Mouse (Mus musculus) heart, embryonic 14.5 days (tissue): ENCODE measurements around the gene Trmt10c. TPM values are rescaled to one million over a fixed set of nuclear protein-coding genes. Genes with fewer than 3 reads are reported as not detected.
"Not testable (repeated sequence)": the region's sequence is repeated elsewhere in the genome, so short reads cannot be mapped to it uniquely, and the experiment has no call there.

ENCODE experiments used
- ATAC-seq: fragments of 200-750 bp; cut with Nextera tagmentation; 2 replicates; pipeline ENCODE4 v1.8.0; 2017; ENCODE audit warnings: low read depth, moderate TSS enrichment; ENCODE audit not compliant: insufficient number of reproducible peaks, insufficient read depth, low FRiP score
- H3K27ac ChIP-seq, 2 experiments: fragments of 200-500 bp in 1 of 2; fragments of 300-500 bp in 1 of 2; sonication (generic) in 1 of 2; replicated peaks in 1 of 2; 2 replicates each; pipeline ENCODE4 v1.5.1; 2012 to 2014; ENCODE audit warnings: low read depth in 2 of 2, low read length in 2 of 2, control low read depth in 1 of 2, mild to moderate bottlenecking in 1 of 2, mixed read lengths in 1 of 2; ENCODE audit not compliant: control insufficient read depth in 1 of 2, insufficient read depth in 1 of 2
- H3K27me3 ChIP-seq: fragments of 300-500 bp; sonication (generic); 2 replicates; pipeline ENCODE4 v1.6.1; 2014; ENCODE audit warnings: mild to moderate bottlenecking, low read length, control low read depth; ENCODE audit not compliant: control insufficient read depth, insufficient read depth
- H3K36me3 ChIP-seq: fragments of 300-500 bp; sonication (generic); 2 replicates; pipeline ENCODE4 v1.6.1; 2014; ENCODE audit warnings: mild to moderate bottlenecking, control low read depth, low read length, mixed read lengths; ENCODE audit not compliant: control insufficient read depth, insufficient read depth
- H3K4me1 ChIP-seq, 2 experiments: fragments of 200-500 bp in 1 of 2; fragments of 300-500 bp in 1 of 2; sonication (generic) in 1 of 2; 2 replicates each; pipeline ENCODE4 v1.6.1; 2012 to 2014; ENCODE audit warnings: low read length in 2 of 2, control low read depth in 1 of 2, mixed read lengths in 1 of 2; ENCODE audit not compliant: control insufficient read depth in 2 of 2, insufficient read depth in 2 of 2
- H3K4me2 ChIP-seq: fragments of 300-500 bp; sonication (generic); 2 replicates; pipeline ENCODE4 v1.6.1; 2014; ENCODE audit warnings: mild to moderate bottlenecking, low read length
- H3K4me3 ChIP-seq, 2 experiments: fragments of 200-500 bp in 1 of 2; fragments of 300-500 bp in 1 of 2; sonication (generic) in 1 of 2; 2 replicates each; pipeline ENCODE4 v1.5.1; 2012 to 2014; ENCODE audit warnings: low read length in 2 of 2, mild to moderate bottlenecking in 2 of 2, control low read depth in 1 of 2, low read depth in 1 of 2, moderate library complexity in 1 of 2; ENCODE audit not compliant: control insufficient read depth in 1 of 2, insufficient read depth in 1 of 2
- H3K9ac ChIP-seq: fragments of 300-500 bp; sonication (generic); 2 replicates; pipeline ENCODE4 v1.6.1; 2014; ENCODE audit warnings: mild to moderate bottlenecking, low read length
- H3K9me3 ChIP-seq: fragments of 300-500 bp; sonication (generic); 2 replicates; pipeline ENCODE4 v1.6.1; 2016; ENCODE audit warnings: low read length, control low read depth; ENCODE audit not compliant: control insufficient read depth
- WGBS: fragments of 180-500 bp; shearing (Covaris S2); extraction: QIAGEN DNeasy Blood & Tissue Kit; methylation state at CpG from one replicate; pipeline ENCODE4 v1.1.7; 2014; 5-methylcytosine and 5-hydroxymethylcytosine counted together
- polyA plus RNA-seq: library from polyadenylated mRNA; unstranded; fragments of >200 nt; fragmentation: Nextera tagmentation; extraction: Ambion mirVana; gene quantifications from 2 replicates; pipeline ENCODE4 v1.2.1, GENCODE M21; 2014

The Trmt10c gene
- polyA plus RNA-seq, 1 experiment from 2014 or later: 21.1 TPM

GRCm38 (mm10) chr16:56062981-56063380 lies 25.4 kb upstream of the Trmt10c start:
- no peak overlapping the region for H3K4me2 ChIP-seq
- H3K27me3 ChIP-seq: no peaks in the 10 kb centered on the region
- 73% methylated on average over 11 of the region's 11 CpGs for WGBS
- no peak overlapping the region for H3K9ac ChIP-seq
- ATAC-seq: no peak
- no peaks in the 10 kb centered on the region for H3K36me3 ChIP-seq
- H3K27ac ChIP-seq: no peak overlapping the region
- H3K4me1 ChIP-seq: no peaks in the 10 kb centered on the region
- no peaks in the 10 kb centered on the region for H3K9me3 ChIP-seq
- no peak overlapping the region for H3K4me3 ChIP-seq

- no peak overlapping the region for H3K4me3 ChIP-seq
- H3K4me2 ChIP-seq: no peak overlapping the region
- H3K27me3 ChIP-seq: no peaks in the 10 kb centered on the region
- no peaks in the 10 kb centered on the region for H3K36me3 ChIP-seq
- no peaks in the 10 kb centered on the region for H3K4me1 ChIP-seq
- H3K9ac ChIP-seq: no peak overlapping the region
- 67% methylated on average over 7 of the region's 7 CpGs for WGBS
- H3K27ac ChIP-seq: no peak overlapping the region
- ATAC-seq: no peak
- H3K9me3 ChIP-seq: no peaks in the 10 kb centered on the region
Observed at GRCm38 (mm10) chr16:56061995-56062594, 24.5 kb upstream of the Trmt10c start.

- WGBS: 76% methylated on average over 10 of the region's 10 CpGs
- H3K9ac ChIP-seq: no peak overlapping the region
- H3K4me2 ChIP-seq: no peak overlapping the region
- no peak overlapping the region for H3K27ac ChIP-seq
- H3K4me3 ChIP-seq: no peak overlapping the region
- no peaks in the 10 kb centered on the region for H3K27me3 ChIP-seq
- no peak for ATAC-seq
- no peaks in the 10 kb centered on the region for H3K4me1 ChIP-seq
- no peaks in the 10 kb centered on the region for H3K9me3 ChIP-seq
- H3K36me3 ChIP-seq: no peaks in the 10 kb centered on the region
Observed at GRCm38 (mm10) chr16:56058151-56058550, 20.5 kb upstream of the Trmt10c start.

GRCm38 (mm10) chr16:56056944-56057590 lies 19.4 kb upstream of the Trmt10c start:
- Histone ChIP-seq H3K4me3 (no peak overlapping the region), H3K27ac (no peak overlapping the region), H3K4me2 (no peak overlapping the region), H3K4me1 (no peaks in the 10 kb centered on the region), H3K9me3 (no peaks in the 10 kb centered on the region), H3K27me3 (no peaks in the 10 kb centered on the region), H3K36me3 (no peaks in the 10 kb centered on the region), H3K9ac (no peak overlapping the region)
- WGBS: 72% methylated on average over 7 of the region's 7 CpGs
- no peak for ATAC-seq

GRCm38 (mm10) chr16:56055911-56056310 lies 18.3 kb upstream of the Trmt10c start:
- no peak overlapping the region for H3K4me2 ChIP-seq
- H3K4me3 ChIP-seq: no peak overlapping the region
- no peaks in the 10 kb centered on the region for H3K27me3 ChIP-seq
- no peak for ATAC-seq
- no peak overlapping the region for H3K27ac ChIP-seq
- H3K4me1 ChIP-seq: no peaks in the 10 kb centered on the region
- H3K9me3 ChIP-seq: no peaks in the 10 kb centered on the region
- WGBS: 74% methylated on average over 3 of the region's 3 CpGs
- H3K9ac ChIP-seq: no peak overlapping the region
- no peaks in the 10 kb centered on the region for H3K36me3 ChIP-seq

GRCm38 (mm10) chr16:56048038-56048437 lies 10.4 kb upstream of the Trmt10c start, which contains the start of gene Senp7:
TSS of gene Senp7 (plus strand) at chr16:56048338.
- H3K4me1 ChIP-seq, H3K36me3 ChIP-seq, H3K9me3 ChIP-seq, H3K27me3 ChIP-seq, H3K4me3 ChIP-seq, H3K9ac ChIP-seq, ATAC-seq, H3K4me2 ChIP-seq, H3K27ac ChIP-seq: not testable (repeated sequence)
- no CpG with 5 or more reads among the region's 4 CpGs for WGBS

- WGBS: 28% methylated on average over 8 of the region's 8 CpGs
- Histone ChIP-seq H3K27me3 (no peaks in the 10 kb centered on the region), H3K36me3 (peaks cover 21% of the 10 kb centered on the region), H3K9ac (peak overlapping the region; percentile 86), H3K4me2 (peak overlapping the region; percentile 82), H3K4me3 (peak overlapping the region; percentile 71 to 89), H3K4me1 (peaks cover 0 to 8% of the 10 kb centered on the region in 2 experiments; a peak in 3 of 4 replicates), H3K9me3 (no peaks in the 10 kb centered on the region), H3K27ac (peak overlapping the region; percentile 63 to 88)
- ATAC-seq: no peak
Observed at GRCm38 (mm10) chr16:56038090-56038489, 471 bp upstream of the Trmt10c start.
